Mouse (Mus musculus) thymus, adult 2 months (tissue): ENCODE data around the gene Gli1.

Source experiments
- CTCF ChIP-seq: fragments of 200-500 bp; IDR thresholded peaks from 2 replicates; pipeline ENCODE4 v1.5.1; 2012; ENCODE audit warnings: mild to moderate bottlenecking, control low read depth, low read length, moderate library complexity, borderline replicate concordance; ENCODE audit not compliant: control insufficient read depth, poor library complexity, insufficient read depth; ENCODE audit errors: extremely low read depth
- POLR2A ChIP-seq: fragments of 200-500 bp; IDR thresholded peaks from 2 replicates; pipeline ENCODE4 v1.6.1; 2012; ENCODE audit warnings: mild to moderate bottlenecking, low read length, control low read depth, moderate library complexity; ENCODE audit not compliant: control insufficient read depth, poor library complexity, insufficient read depth; ENCODE audit errors: extremely low read depth

GRCm38 (mm10) chr10:127289573-127290191 lies 52.1 kb downstream of the Gli1 start:
- TF ChIP-seq CTCF (no peak), POLR2A (no peak)
